Mouse (Mus musculus): Measurements from ENCODE around the gene AC124502.3. TPM values are rescaled to one million over a fixed set of nuclear protein-coding genes. Genes with fewer than 3 reads are reported as not detected.
"Not testable (repeated sequence)": the region's sequence is repeated elsewhere in the genome, so short reads cannot be mapped to it uniquely, and the experiment has no call there.

Gene AC124502.3
- polyA plus RNA-seq, 1 experiment from 2014 or later = 1.1 TPM

DNA sequence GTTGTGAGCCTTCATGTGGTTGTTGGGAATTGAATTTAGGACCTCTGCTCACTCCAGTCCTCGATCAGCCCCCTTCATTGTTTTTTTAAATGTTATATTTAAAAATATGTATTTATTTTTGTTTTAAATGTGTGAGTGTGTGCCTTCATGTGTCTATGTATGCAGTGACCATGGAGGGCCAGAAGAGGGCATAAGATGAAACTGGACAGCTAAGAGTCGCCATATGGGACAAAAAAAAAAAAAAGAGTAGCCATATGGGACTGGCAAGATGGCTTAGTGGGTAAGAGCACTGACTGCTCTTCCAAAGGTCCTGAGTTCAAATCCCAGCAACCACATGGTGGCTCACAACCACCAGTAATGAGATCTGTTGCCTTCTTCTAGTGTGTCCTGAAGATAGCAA is 35.0 kb upstream of the AC124502.3 start:
- TF ChIP-seq CTCF (IDR thresholded peaks at IDR 0.05; ENCODE audit: low read depth) = peak; percentile 37; the same call in 1 of the 2 replicates
- WGBS = 55% methylated on average over 2 of the region's 2 CpGs
- not testable (repeated sequence) for H3K4me1 ChIP-seq (replicated peaks; ENCODE audit: control insufficient read depth, insufficient read depth); H3K36me3 ChIP-seq (ENCODE audit: control insufficient read depth, insufficient read depth, low read length); ATAC-seq (ENCODE audit: low FRiP score, low TSS enrichment); H3K4me2 ChIP-seq (replicated peaks; ENCODE audit: low read depth); DNase-seq (ENCODE audit: low spot score); H3K9ac ChIP-seq (ENCODE audit: low read length); H3K4me3 ChIP-seq (ENCODE audit: low read depth, low read length); H3K9me3 ChIP-seq (ENCODE audit: control insufficient read depth, low read length); H3K27ac ChIP-seq (replicated peaks); H3K27me3 ChIP-seq (ENCODE audit: control insufficient read depth, insufficient read depth, low read length)

GRCm38 (mm10) chr19:5004925-5005324 is 33.8 kb upstream of the AC124502.3 start:
- Histone ChIP-seq H3K27me3 (ENCODE audit: control insufficient read depth, insufficient read depth, low read length) (no peaks in the 10 kb centered on the region), H3K9ac (ENCODE audit: low read length) (no peak overlapping the region), H3K4me3 (ENCODE audit: low read depth, low read length) (no peak overlapping the region), H3K27ac (replicated peaks) (no peak overlapping the region), H3K9me3 (ENCODE audit: control insufficient read depth, low read length) (no peaks in the 10 kb centered on the region), H3K4me1 (replicated peaks; ENCODE audit: control insufficient read depth, insufficient read depth) (no peaks in the 10 kb centered on the region), H3K36me3 (ENCODE audit: control insufficient read depth, insufficient read depth, low read length) (no peaks in the 10 kb centered on the region), H3K4me2 (replicated peaks; ENCODE audit: low read depth) (no peak overlapping the region)
- WGBS = 53% methylated on average over 4 of the region's 4 CpGs
- TF ChIP-seq CTCF (IDR thresholded peaks at IDR 0.05; ENCODE audit: low read depth) (no peak), EP300 (optimal IDR thresholded peaks at IDR 0.05) (no peak)
- peak; percentile 84 for ATAC-seq (ENCODE audit: low FRiP score, low TSS enrichment)
- peak; percentile 52 for DNase-seq (ENCODE audit: low spot score)

- no peaks in the 10 kb centered on the region for H3K9me3 ChIP-seq (ENCODE audit: control insufficient read depth, low read length)
- TF ChIP-seq EP300 (optimal IDR thresholded peaks at IDR 0.05) = no peak
- no peak for TF ChIP-seq CTCF (IDR thresholded peaks at IDR 0.05; ENCODE audit: low read depth)
- no peaks in the 10 kb centered on the region for H3K36me3 ChIP-seq (ENCODE audit: control insufficient read depth, insufficient read depth, low read length)
- H3K27me3 ChIP-seq (ENCODE audit: control insufficient read depth, insufficient read depth, low read length) = no peaks in the 10 kb centered on the region
- H3K9ac ChIP-seq (ENCODE audit: low read length) = no peak overlapping the region
- H3K4me2 ChIP-seq (replicated peaks; ENCODE audit: low read depth) = no peak overlapping the region
- H3K4me3 ChIP-seq (ENCODE audit: low read depth, low read length) = no peak overlapping the region
- WGBS = 53% methylated on average over 8 of the region's 8 CpGs
- ATAC-seq (ENCODE audit: low FRiP score, low TSS enrichment) (no peak; the same call in 1 of the 2 replicates), DNase-seq (ENCODE audit: low spot score) (no peak)
- H3K27ac ChIP-seq (replicated peaks) = no peak overlapping the region
- 0 out of 2 replicates have a peak, but pooled peaks cover 3% of the 10 kb centered on the region for H3K4me1 ChIP-seq (replicated peaks; ENCODE audit: control insufficient read depth, insufficient read depth)
These were observed 25.6 kb upstream of the AC124502.3 start for GRCm38 (mm10) chr19:5013138-5013537.

DNA sequence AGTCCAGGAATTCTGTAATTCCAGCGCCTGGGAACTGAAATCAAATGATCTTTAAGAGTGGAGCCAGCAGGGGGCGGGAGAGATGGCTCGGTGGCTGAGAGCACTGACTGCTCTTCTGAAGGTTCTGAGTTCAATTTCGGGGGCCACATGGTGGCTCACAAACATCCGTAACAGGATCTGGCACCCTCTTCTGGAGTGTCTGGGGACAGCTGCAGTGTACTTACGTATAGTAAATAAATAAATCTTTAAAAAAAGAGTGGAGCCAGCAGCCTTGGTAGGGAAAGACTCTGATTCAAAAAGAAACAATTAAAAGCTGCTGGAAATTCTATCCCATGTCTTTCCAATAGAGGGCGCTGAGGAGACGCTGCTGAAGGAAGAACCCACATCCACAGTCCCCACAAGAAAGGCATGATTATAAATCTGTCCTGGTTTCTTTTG is 23.7 kb upstream of the AC124502.3 start:
- H3K36me3 ChIP-seq (ENCODE audit: control insufficient read depth, insufficient read depth, low read length) = no peaks in the 10 kb centered on the region
- H3K27ac ChIP-seq (replicated peaks) = no peak overlapping the region
- no peak overlapping the region for H3K4me3 ChIP-seq (ENCODE audit: low read depth, low read length)
- no peak for ATAC-seq (ENCODE audit: low FRiP score, low TSS enrichment)
- peak; percentile 35 for DNase-seq (ENCODE audit: low spot score)
- no peaks in the 10 kb centered on the region for H3K9me3 ChIP-seq (ENCODE audit: control insufficient read depth, low read length)
- no peak overlapping the region for H3K4me2 ChIP-seq (replicated peaks; ENCODE audit: low read depth)
- 0 out of 2 replicates have a peak, but pooled peaks cover 3% of the 10 kb centered on the region for H3K4me1 ChIP-seq (replicated peaks; ENCODE audit: control insufficient read depth, insufficient read depth)
- H3K27me3 ChIP-seq (ENCODE audit: control insufficient read depth, insufficient read depth, low read length) = no peaks in the 10 kb centered on the region
- peak; percentile 71 for TF ChIP-seq CTCF (IDR thresholded peaks at IDR 0.05; ENCODE audit: low read depth)
- TF ChIP-seq EP300 (optimal IDR thresholded peaks at IDR 0.05) = no peak
- no peak overlapping the region for H3K9ac ChIP-seq (ENCODE audit: low read length)
- 17% methylated on average over 8 of the region's 8 CpGs for WGBS

DNA sequence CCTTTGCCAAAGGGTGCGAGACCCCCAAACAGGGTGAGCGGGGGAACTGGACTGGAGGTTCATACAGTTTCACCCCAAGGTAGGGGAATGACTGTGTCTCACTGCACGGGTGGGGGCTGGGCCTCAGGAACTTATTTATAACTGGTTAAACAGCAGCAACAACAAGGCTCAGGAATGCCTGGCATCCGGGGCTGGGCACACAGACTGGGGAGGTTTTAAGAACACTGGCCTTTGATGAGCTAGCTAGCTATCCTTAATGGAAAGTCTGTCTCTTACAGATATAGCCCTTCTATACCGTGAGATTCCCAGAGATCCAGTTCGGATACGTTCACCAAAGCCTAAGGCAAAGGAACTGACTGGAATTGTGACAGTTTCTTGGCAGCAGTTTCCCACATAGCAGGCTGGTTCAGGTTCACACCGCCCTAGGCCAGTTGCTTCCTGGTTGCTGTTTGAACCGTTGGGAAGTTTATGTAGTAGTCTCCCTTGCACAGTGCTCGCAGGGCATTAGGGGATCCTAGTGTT is 22.4 kb upstream of the AC124502.3 start:
- Histone ChIP-seq H3K27ac (replicated peaks) (peak overlapping the region; percentile 58), H3K9ac (ENCODE audit: low read length) (no peak overlapping the region), H3K9me3 (ENCODE audit: control insufficient read depth, low read length) (no peaks in the 10 kb centered on the region), H3K36me3 (ENCODE audit: control insufficient read depth, insufficient read depth, low read length) (no peaks in the 10 kb centered on the region), H3K4me2 (replicated peaks; ENCODE audit: low read depth) (peak overlapping the region; percentile 27), H3K4me1 (replicated peaks; ENCODE audit: control insufficient read depth, insufficient read depth) (0 out of 2 replicates have a peak, but pooled peaks cover 3% of the 10 kb centered on the region), H3K27me3 (ENCODE audit: control insufficient read depth, insufficient read depth, low read length) (no peaks in the 10 kb centered on the region), H3K4me3 (ENCODE audit: low read depth, low read length) (no peak overlapping the region)
- DNase-seq (ENCODE audit: low spot score) = peak; percentile 70
- TF ChIP-seq EP300 (optimal IDR thresholded peaks at IDR 0.05) = no peak
- no peak for TF ChIP-seq CTCF (IDR thresholded peaks at IDR 0.05; ENCODE audit: low read depth)
- WGBS = 20% methylated on average over 10 of the region's 10 CpGs
- ATAC-seq (ENCODE audit: low FRiP score, low TSS enrichment) = peak; percentile 81

GRCm38 (mm10) chr19:5016782-5017181 is 21.9 kb upstream of the AC124502.3 start:
- Histone ChIP-seq H3K4me3 (ENCODE audit: low read depth, low read length) (no peak overlapping the region), H3K4me1 (replicated peaks; ENCODE audit: control insufficient read depth, insufficient read depth) (0 out of 2 replicates have a peak, but pooled peaks cover 3% of the 10 kb centered on the region), H3K27ac (replicated peaks) (peak overlapping the region; percentile 58), H3K9ac (ENCODE audit: low read length) (no peak overlapping the region), H3K9me3 (ENCODE audit: control insufficient read depth, low read length) (no peaks in the 10 kb centered on the region), H3K27me3 (ENCODE audit: control insufficient read depth, insufficient read depth, low read length) (no peaks in the 10 kb centered on the region), H3K36me3 (ENCODE audit: control insufficient read depth, insufficient read depth, low read length) (no peaks in the 10 kb centered on the region), H3K4me2 (replicated peaks; ENCODE audit: low read depth) (peak overlapping the region; percentile 27)
- TF ChIP-seq CTCF (IDR thresholded peaks at IDR 0.05; ENCODE audit: low read depth) = peak; percentile 84
- TF ChIP-seq EP300 (optimal IDR thresholded peaks at IDR 0.05) = no peak
- DNase-seq (ENCODE audit: low spot score) = peak; percentile 81
- WGBS = 24% methylated on average over 12 of the region's 12 CpGs
- ATAC-seq (ENCODE audit: low FRiP score, low TSS enrichment) = peak; percentile 52; the same call in 1 of the 2 replicates
